Mouse (Mus musculus): ENCODE data around the gene Uqcrc1. TPM values are rescaled to one million over a fixed set of nuclear protein-coding genes. Genes with fewer than 3 reads are reported as not detected.

Gene Uqcrc1
- polyA plus RNA-seq, 1 experiment from 2014 or later: 662 TPM

DNA sequence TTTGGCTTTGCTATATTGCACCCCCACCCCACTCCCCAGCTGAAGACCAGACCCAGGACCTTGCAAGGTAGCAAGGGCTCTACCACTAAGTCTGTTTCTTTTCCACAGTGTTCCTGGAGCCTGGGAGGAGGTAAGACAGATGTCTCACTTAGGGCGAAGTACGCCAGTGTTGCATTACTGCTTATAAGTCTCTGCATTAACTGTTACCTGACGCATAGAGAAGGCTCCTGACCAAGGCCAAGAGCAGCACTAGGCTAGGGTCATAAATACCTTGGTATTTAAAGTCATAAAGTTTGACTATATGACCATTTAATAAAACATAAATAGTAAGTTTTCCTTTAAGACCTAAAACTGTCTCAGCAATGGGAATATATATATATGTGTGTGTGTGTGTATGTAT lies 8.0 kb upstream of the Uqcrc1 start:
- no peak overlapping the region for H3K4me2 ChIP-seq (ENCODE audit: low read length)
- no peaks in the 10 kb centered on the region for H3K36me3 ChIP-seq (ENCODE audit: insufficient read depth, low read length)
- WGBS: 81% methylated on average over 3 of the region's 3 CpGs
- H3K27me3 ChIP-seq (ENCODE audit: insufficient read depth, low read length): no peaks in the 10 kb centered on the region
- no peak overlapping the region for H3K9ac ChIP-seq (ENCODE audit: low read depth, low read length)
- no peak overlapping the region for H3K4me3 ChIP-seq (replicated peaks; ENCODE audit: low read depth, low read length)
- no peaks in the 10 kb centered on the region for H3K4me1 ChIP-seq (replicated peaks; ENCODE audit: insufficient read depth, low read length)
- TF ChIP-seq CTCF (IDR thresholded peaks at IDR 0.05; ENCODE audit: low read depth): no peak
- no peak overlapping the region for H3K27ac ChIP-seq
- no peaks in the 10 kb centered on the region for H3K9me3 ChIP-seq (replicated peaks; ENCODE audit: low read length)
- no peak for ATAC-seq (replicated peaks; ENCODE audit: low FRiP score, low read depth)
- DNase-seq (ENCODE audit: low spot score): no peak

DNA sequence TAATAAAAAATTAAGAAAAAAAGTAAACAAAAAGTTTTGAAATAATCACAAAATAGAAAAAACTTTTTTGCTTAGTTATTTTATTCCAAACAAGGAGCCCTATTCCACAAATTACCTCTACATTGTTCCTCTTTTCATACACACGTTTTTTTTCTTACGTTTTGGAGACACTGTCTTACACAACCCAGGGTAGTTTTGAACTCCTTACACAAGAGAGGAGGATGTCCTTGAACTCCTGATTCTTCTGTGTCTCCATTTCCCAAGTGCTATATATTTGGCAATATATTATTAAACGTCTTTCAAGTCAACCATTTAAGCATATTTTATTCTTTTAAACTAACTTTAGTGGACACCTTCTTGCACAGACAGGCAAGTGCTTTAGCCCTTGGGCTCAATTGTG lies 442 bp upstream of the Uqcrc1 start:
- ATAC-seq (replicated peaks; ENCODE audit: low FRiP score, low read depth) (0 out of 2 replicates have a peak, but pooled peaks have one; percentile 3), DNase-seq (ENCODE audit: low spot score) (no peak)
- H3K36me3 ChIP-seq (ENCODE audit: insufficient read depth, low read length): peaks cover 19% of the 10 kb centered on the region
- H3K27ac ChIP-seq: no peak overlapping the region
- H3K4me3 ChIP-seq (replicated peaks; ENCODE audit: low read depth, low read length): no peak overlapping the region
- H3K4me2 ChIP-seq (ENCODE audit: low read length): no peak overlapping the region
- no peak overlapping the region for H3K9ac ChIP-seq (ENCODE audit: low read depth, low read length)
- no peaks in the 10 kb centered on the region for H3K4me1 ChIP-seq (replicated peaks; ENCODE audit: insufficient read depth, low read length)
- TF ChIP-seq CTCF (IDR thresholded peaks at IDR 0.05; ENCODE audit: low read depth): no peak
- WGBS: 22% methylated on average over 3 of the region's 3 CpGs
- no peaks in the 10 kb centered on the region for H3K9me3 ChIP-seq (replicated peaks; ENCODE audit: low read length)
- H3K27me3 ChIP-seq (ENCODE audit: insufficient read depth, low read length): no peaks in the 10 kb centered on the region

DNA sequence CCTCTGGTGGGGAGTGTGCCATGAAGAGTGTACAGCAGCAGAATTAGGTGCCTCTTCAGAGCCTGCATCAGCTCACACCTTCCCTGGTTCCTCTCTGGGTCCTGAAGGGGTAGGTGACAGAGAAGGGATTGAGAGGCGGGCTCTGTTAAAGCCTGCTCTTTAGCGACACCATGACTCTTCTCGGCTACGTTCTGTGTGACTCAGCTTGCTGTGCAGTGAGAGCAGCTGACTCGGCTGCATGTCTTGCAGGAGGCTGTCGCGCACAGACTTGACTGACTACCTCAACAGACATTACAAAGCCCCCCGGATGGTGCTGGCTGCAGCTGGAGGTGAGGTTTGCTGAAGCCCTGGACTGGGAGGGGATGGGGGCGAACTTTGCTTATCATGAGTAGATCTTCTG lies 8.7 kb downstream of the Uqcrc1 start:
- 81% methylated on average over 9 of the region's 9 CpGs for WGBS
- no peaks in the 10 kb centered on the region for H3K9me3 ChIP-seq (replicated peaks; ENCODE audit: low read length)
- ATAC-seq (replicated peaks; ENCODE audit: low FRiP score, low read depth) (no peak), DNase-seq (ENCODE audit: low spot score) (no peak)
- peaks cover 65% of the 10 kb centered on the region for H3K36me3 ChIP-seq (ENCODE audit: insufficient read depth, low read length)
- no peak overlapping the region for H3K27ac ChIP-seq
- H3K4me3 ChIP-seq (replicated peaks; ENCODE audit: low read depth, low read length): no peak overlapping the region
- no peak overlapping the region for H3K4me2 ChIP-seq (ENCODE audit: low read length)
- H3K27me3 ChIP-seq (ENCODE audit: insufficient read depth, low read length): no peaks in the 10 kb centered on the region
- H3K9ac ChIP-seq (ENCODE audit: low read depth, low read length): no peak overlapping the region
- H3K4me1 ChIP-seq (replicated peaks; ENCODE audit: insufficient read depth, low read length): peaks cover 7% of the 10 kb centered on the region
- TF ChIP-seq CTCF (IDR thresholded peaks at IDR 0.05; ENCODE audit: low read depth): no peak

DNA sequence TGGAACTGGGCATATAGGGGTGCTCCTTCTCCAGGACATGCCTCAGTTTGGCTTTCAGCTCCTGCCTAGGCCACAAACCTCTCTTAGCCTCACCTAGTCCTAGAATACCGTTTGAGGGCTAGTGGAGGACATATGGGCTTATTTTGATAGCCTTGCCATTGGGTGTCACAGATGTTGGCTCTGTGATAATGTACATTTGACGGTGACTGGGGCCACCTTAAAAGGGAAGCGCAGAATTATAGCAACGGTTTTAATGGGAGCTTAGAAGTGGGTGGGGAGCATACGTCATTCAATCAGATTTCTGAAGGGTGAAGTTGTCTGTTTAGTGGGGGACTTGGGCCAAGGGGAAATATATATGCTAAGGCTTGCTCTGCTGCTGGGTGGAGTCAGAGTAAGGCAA lies 9.2 kb downstream of the Uqcrc1 start:
- Histone ChIP-seq H3K9ac (ENCODE audit: low read depth, low read length) (no peak overlapping the region), H3K4me2 (ENCODE audit: low read length) (no peak overlapping the region), H3K27me3 (ENCODE audit: insufficient read depth, low read length) (no peaks in the 10 kb centered on the region), H3K9me3 (replicated peaks; ENCODE audit: low read length) (no peaks in the 10 kb centered on the region), H3K36me3 (ENCODE audit: insufficient read depth, low read length) (peaks cover 65% of the 10 kb centered on the region), H3K4me1 (replicated peaks; ENCODE audit: insufficient read depth, low read length) (peaks cover 7% of the 10 kb centered on the region), H3K27ac (no peak overlapping the region), H3K4me3 (replicated peaks; ENCODE audit: low read depth, low read length) (no peak overlapping the region)
- TF ChIP-seq CTCF (IDR thresholded peaks at IDR 0.05; ENCODE audit: low read depth): no peak
- WGBS: 80% methylated on average over 5 of the region's 5 CpGs
- DNase-seq (ENCODE audit: low spot score) (no peak), ATAC-seq (replicated peaks; ENCODE audit: low FRiP score, low read depth) (no peak)

DNA sequence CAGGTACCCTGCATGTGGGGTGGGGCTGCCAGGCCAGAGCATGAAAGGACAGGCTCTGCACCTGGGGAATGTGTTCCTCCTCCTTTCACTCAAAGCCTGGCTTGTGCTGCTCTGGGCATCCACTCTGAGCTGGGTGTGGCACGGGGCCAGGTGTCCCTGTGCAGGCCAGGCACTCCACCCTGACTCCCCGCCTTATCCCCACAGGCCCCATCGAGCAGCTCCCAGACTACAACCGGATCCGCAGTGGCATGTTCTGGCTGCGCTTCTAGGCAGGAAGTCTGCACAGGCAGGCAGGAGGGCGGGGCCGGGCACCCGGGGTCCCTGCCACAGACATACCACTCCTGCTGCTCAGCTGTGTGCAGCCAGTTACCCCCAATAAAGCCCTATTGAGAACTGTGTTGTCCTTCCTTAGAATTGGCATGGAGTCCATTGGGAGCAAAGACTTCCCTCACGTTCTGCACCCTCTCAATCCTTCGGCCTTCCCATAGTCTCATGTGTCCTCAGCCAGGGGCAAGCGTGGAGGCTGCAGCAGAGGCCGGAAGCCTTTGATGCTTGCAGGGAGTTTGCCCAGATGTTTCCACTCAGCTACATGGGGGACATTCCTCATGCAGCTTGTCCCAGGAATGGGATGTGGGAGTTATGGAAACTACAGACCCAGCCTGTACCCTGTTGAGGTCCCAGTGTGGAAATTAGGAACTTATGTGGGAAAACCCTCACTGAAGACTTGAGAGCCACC lies 13.0 kb downstream of the Uqcrc1 start:
- DNase-seq (ENCODE audit: low spot score) (peak; percentile 87), ATAC-seq (replicated peaks; ENCODE audit: low FRiP score, low read depth) (peak; percentile 55)
- WGBS: 51% methylated on average over 13 of the region's 13 CpGs
- H3K27me3 ChIP-seq (ENCODE audit: insufficient read depth, low read length): no peaks in the 10 kb centered on the region
- H3K4me1 ChIP-seq (replicated peaks; ENCODE audit: insufficient read depth, low read length): peaks cover 14% of the 10 kb centered on the region
- no peak overlapping the region for H3K4me3 ChIP-seq (replicated peaks; ENCODE audit: low read depth, low read length)
- TF ChIP-seq CTCF (IDR thresholded peaks at IDR 0.05; ENCODE audit: low read depth): no peak
- no peak overlapping the region for H3K9ac ChIP-seq (ENCODE audit: low read depth, low read length)
- no peaks in the 10 kb centered on the region for H3K9me3 ChIP-seq (replicated peaks; ENCODE audit: low read length)
- H3K27ac ChIP-seq: peak overlapping the region; percentile 75
- H3K36me3 ChIP-seq (ENCODE audit: insufficient read depth, low read length): peaks cover 42% of the 10 kb centered on the region
- no peak overlapping the region for H3K4me2 ChIP-seq (ENCODE audit: low read length)

DNA sequence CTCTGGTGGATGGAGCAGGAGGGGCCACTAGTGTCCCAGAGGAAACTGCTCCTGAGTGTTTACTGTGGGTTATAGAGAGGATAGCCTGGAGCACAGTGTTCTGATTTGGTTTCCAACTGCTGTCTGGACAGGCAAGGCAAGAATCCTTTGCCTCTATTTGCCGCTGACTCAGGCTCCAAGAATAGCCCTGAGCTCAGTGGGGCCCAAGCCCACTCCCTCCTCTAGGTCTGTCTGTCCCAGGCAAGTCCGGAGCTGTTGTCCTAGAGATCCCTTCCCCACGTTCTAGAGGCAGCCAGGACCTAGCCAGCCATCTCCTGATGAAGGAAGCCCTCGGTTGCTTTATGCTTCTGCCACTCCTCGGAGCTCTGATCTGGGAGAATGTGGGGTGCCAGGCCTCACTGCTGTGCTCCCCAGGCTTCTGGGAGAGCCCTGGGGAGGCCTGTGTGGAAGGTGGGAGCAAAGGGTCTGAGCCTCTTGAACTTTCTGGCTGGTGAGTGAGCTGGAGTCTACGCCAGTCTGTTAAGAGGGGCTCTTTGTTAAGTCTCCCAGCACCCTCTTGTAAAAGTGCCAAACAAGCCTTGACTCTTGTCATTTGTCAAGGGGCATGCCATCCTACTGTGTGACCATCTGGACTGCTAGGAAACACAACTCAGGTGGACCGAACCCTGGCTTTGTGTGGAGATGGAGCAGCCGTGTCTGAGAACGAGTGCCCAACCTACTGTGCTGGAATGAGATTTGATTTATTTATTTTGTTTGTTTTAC lies 13.7 kb downstream of the Uqcrc1 start:
- Histone ChIP-seq H3K27ac (peak overlapping the region; percentile 75), H3K4me3 (replicated peaks; ENCODE audit: low read depth, low read length) (no peak overlapping the region), H3K4me1 (replicated peaks; ENCODE audit: insufficient read depth, low read length) (peaks cover 14% of the 10 kb centered on the region), H3K9ac (ENCODE audit: low read depth, low read length) (no peak overlapping the region), H3K9me3 (replicated peaks; ENCODE audit: low read length) (no peaks in the 10 kb centered on the region), H3K4me2 (ENCODE audit: low read length) (no peak overlapping the region), H3K27me3 (ENCODE audit: insufficient read depth, low read length) (no peaks in the 10 kb centered on the region), H3K36me3 (ENCODE audit: insufficient read depth, low read length) (peaks cover 38% of the 10 kb centered on the region)
- no peak for TF ChIP-seq CTCF (IDR thresholded peaks at IDR 0.05; ENCODE audit: low read depth)
- 82% methylated on average over 9 of the region's 9 CpGs for WGBS
- ATAC-seq (replicated peaks; ENCODE audit: low FRiP score, low read depth) (peak; percentile 9; the same call in 1 of the 2 replicates), DNase-seq (ENCODE audit: low spot score) (no peak)

All from kidney, postnatal 0 days (tissue).